In the genomic region with DNA sequence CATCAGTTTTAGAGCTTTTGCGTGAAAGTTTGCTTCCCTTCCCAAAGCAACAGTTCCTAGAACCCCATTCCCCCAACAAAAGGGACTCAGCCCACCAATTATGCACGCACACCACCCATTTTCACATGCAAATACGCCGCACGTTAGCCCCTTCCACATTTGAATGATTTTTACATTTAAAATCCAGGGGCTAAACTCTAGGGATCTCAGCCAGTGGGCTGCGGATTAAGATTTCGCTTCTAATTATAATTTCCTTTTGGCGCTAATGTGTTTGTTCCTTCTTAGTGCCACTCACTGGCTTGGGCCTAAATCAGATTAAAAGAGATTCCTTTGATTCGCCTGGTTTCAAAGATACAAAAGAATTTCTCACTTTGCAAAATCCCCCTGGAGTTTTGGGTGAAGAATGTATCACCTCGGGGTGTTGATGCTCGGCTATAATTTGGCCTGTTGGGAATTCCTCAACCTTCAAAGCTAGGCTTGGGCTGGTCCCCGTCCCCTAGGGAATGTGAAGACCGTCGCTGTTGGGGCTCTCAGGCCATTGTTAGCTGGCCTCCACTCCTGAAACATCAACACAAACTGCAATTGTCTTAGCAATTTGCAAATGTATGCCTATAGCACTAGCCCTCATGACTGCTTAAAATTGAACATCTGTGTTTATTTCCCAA, we compare ENCODE assay signal across 20 mouse cellular contexts. TPM values are rescaled to one million over a fixed set of nuclear protein-coding genes. Genes with fewer than 3 reads are reported as not detected.
DNase-seq lines count a peak whose midpoint lies in the region; ATAC-seq and TF ChIP-seq lines count a peak whose summit lies in the region.
"Had no signal": no experiment of that assay in that cellular context is flagged by ENCODE, and none has a peak within 500 bp of the region (broad histone marks: within the 10 kb centered on the region; RNA-seq: fewer than 3 reads in every experiment).

No protein-coding gene starts in this region.

- ATAC-seq in forebrain, postnatal 0 days, result no peak
- peak; percentile 84 for ATAC-seq in forebrain, embryonic 13.5 days
- peak; percentile 89 for ATAC-seq in midbrain, embryonic 12.5 days (ENCODE audit: low FRiP score, low read depth)
- ATAC-seq in CD4-positive, CD25-positive, alpha-beta regulatory T cell, adult 4 months, result no peak
- ATAC-seq: intestine, postnatal 0 days had no signal

- peak overlapping the region; percentile 84 for H3K27ac ChIP-seq in forebrain, embryonic 10.5 days
- no peak overlapping the region for H3K27ac ChIP-seq in forebrain, postnatal 0 days (ENCODE audit: low read depth, low read length)
- peak overlapping the region; percentile 26 for H3K27ac ChIP-seq in forebrain, embryonic 13.5 days
- H3K27ac ChIP-seq in midbrain, embryonic 12.5 days (replicated peaks), result peak overlapping the region; percentile 43
- H3K27ac ChIP-seq: heart, embryonic 13.5 days; limb, embryonic 15.5 days; macrophage had no signal

- peak overlapping the region; percentile 25 for H3K4me3 ChIP-seq in forebrain, embryonic 10.5 days
- H3K4me3 ChIP-seq in forebrain, postnatal 0 days (ENCODE audit: low read depth, low read length), result no peak overlapping the region
- no peak overlapping the region for H3K4me3 ChIP-seq in forebrain, embryonic 13.5 days
- no peak overlapping the region for H3K4me3 ChIP-seq in midbrain, embryonic 12.5 days
- H3K4me3 ChIP-seq: heart, embryonic 13.5 days; limb, embryonic 15.5 days had no signal

- peak; percentile 56 for DNase-seq in forebrain, embryonic 10.5 days (ENCODE audit: extremely low spot score, low spot score)
- DNase-seq in forebrain, postnatal 0 days, result no peak
- peak; percentile 49 for DNase-seq in ES-CJ7 (ENCODE audit: low read depth, low spot score)
- DNase-seq in left cerebral cortex, adult 9 months (ENCODE audit: low spot score in 2 of 2), result no peak
- DNase-seq in urinary bladder, postnatal 14 days (ENCODE audit: low spot score), result no peak
- DNase-seq: adrenal gland, postnatal 14 days; cerebellum, postnatal 10 days; gastrocnemius, postnatal 36 days; heart, postnatal 4 days; kidney, postnatal 10 days; layer of hippocampus, adult 9-11 months; lung, adult 18-20 months; right cerebral cortex, postnatal 4 days had no signal

- peaks cover 46% of the 10 kb centered on the region for H3K27me3 ChIP-seq in forebrain, embryonic 10.5 days (ENCODE audit: poor library complexity, severe bottlenecking)
- no peaks in the 10 kb centered on the region for H3K27me3 ChIP-seq in forebrain, postnatal 0 days (ENCODE audit: insufficient read depth, low read length)
- H3K27me3 ChIP-seq in forebrain, embryonic 13.5 days, result peaks cover 8% of the 10 kb centered on the region; the same call in 1 of the 2 replicates
- H3K27me3 ChIP-seq in midbrain, embryonic 12.5 days, result peaks cover 18% of the 10 kb centered on the region
- H3K27me3 ChIP-seq: heart, embryonic 13.5 days had no signal

- no peaks in the 10 kb centered on the region for H3K36me3 ChIP-seq in forebrain, embryonic 10.5 days (replicated peaks)
- H3K36me3 ChIP-seq in forebrain, postnatal 0 days (ENCODE audit: insufficient read depth), result no peaks in the 10 kb centered on the region
- H3K36me3 ChIP-seq in forebrain, embryonic 13.5 days (ENCODE audit: poor library complexity, severe bottlenecking), result no peaks in the 10 kb centered on the region
- H3K36me3 ChIP-seq in midbrain, embryonic 12.5 days, result no peaks in the 10 kb centered on the region
- H3K36me3 ChIP-seq: heart, embryonic 13.5 days; limb, embryonic 15.5 days had no signal

- no peak overlapping the region for H3K4me2 ChIP-seq in forebrain, postnatal 0 days (ENCODE audit: low read depth)
- peak overlapping the region; percentile 21 for H3K4me2 ChIP-seq in forebrain, embryonic 13.5 days
- H3K4me2 ChIP-seq in midbrain, embryonic 12.5 days (replicated peaks), result peak overlapping the region; percentile 13; the same call in 1 of the 2 replicates
- H3K4me2 ChIP-seq: heart, embryonic 13.5 days; limb, embryonic 15.5 days had no signal

- WGBS in forebrain, embryonic 10.5 days, result 6% methylated on average over 14 of the region's 14 CpGs
- 19% methylated on average over 14 of the region's 14 CpGs for WGBS in forebrain, postnatal 0 days
- WGBS in forebrain, embryonic 13.5 days, result 5% methylated on average over 14 of the region's 14 CpGs
- 3% methylated on average over 14 of the region's 14 CpGs for WGBS in midbrain, embryonic 12.5 days

- no peaks in the 10 kb centered on the region for H3K9me3 ChIP-seq in forebrain, embryonic 10.5 days
- no peaks in the 10 kb centered on the region for H3K9me3 ChIP-seq in forebrain, postnatal 0 days (ENCODE audit: low read length)
- H3K9me3 ChIP-seq in forebrain, embryonic 13.5 days (replicated peaks), result no peaks in the 10 kb centered on the region
- H3K9me3 ChIP-seq in midbrain, embryonic 12.5 days, result no peaks in the 10 kb centered on the region
- H3K9me3 ChIP-seq: heart, embryonic 13.5 days; limb, embryonic 15.5 days had no signal

- peaks cover 52% of the 10 kb centered on the region for H3K4me1 ChIP-seq in forebrain, embryonic 10.5 days
- no peaks in the 10 kb centered on the region for H3K4me1 ChIP-seq in forebrain, postnatal 0 days (ENCODE audit: insufficient read depth)
- H3K4me1 ChIP-seq in forebrain, embryonic 13.5 days, result peaks cover 24% of the 10 kb centered on the region
- peaks cover 28% of the 10 kb centered on the region for H3K4me1 ChIP-seq in midbrain, embryonic 12.5 days
- H3K4me1 ChIP-seq: limb, embryonic 15.5 days had no signal

- H3K9ac ChIP-seq in forebrain, postnatal 0 days, result no peak overlapping the region
- no peak overlapping the region for H3K9ac ChIP-seq in forebrain, embryonic 13.5 days
- H3K9ac ChIP-seq in midbrain, embryonic 12.5 days (replicated peaks), result no peak overlapping the region
- H3K9ac ChIP-seq: heart, embryonic 13.5 days; limb, embryonic 15.5 days had no signal

- TF ChIP-seq CTCF in forebrain, postnatal 0 days (IDR thresholded peaks at IDR 0.05; ENCODE audit: low read depth), result no peak

RNA-seq across cellular contexts. Expression of a gene that starts 35.2 kb away (rescaled TPM):
- polyA plus RNA-seq in forebrain, embryonic 10.5 days (2016; fragmentation: Nextera tagmentation; extraction: Ambion mirVana), result 32.2 and 36.3 TPM in 2 replicates
- 508 and 575 TPM in 2 replicates for total RNA-seq in forebrain, postnatal 0 days (2014; rRNA removed)
- polyA plus RNA-seq in forebrain, postnatal 0 days (2015; fragmentation: Nextera tagmentation; extraction: Ambion mirVana), result 62.0 and 160 TPM in 2 replicates
- polyA plus RNA-seq in forebrain, embryonic 13.5 days (2015; fragmentation: Nextera tagmentation; extraction: Ambion mirVana), result 122 and 125 TPM in 2 replicates
- 141 and 153 TPM in 2 replicates for polyA plus RNA-seq in midbrain, embryonic 12.5 days (2016; fragmentation: Nextera tagmentation; extraction: Ambion mirVana)
- under 1 TPM; 0.23 to 0.32 TPM for polyA plus RNA-seq in CD4-positive, CD25-positive, alpha-beta regulatory T cell, adult 4 months (2017; shearing (Covaris generic))

Comparison
In these comparisons a context has a peak if more than half of its experiments do, and no peak if none do; other contexts are left out.
1. DNase-seq: peak in forebrain, embryonic 10.5 days (single experiment) and ES-CJ7 (single experiment); none in forebrain, postnatal 0 days (single experiment), left cerebral cortex, adult 9 months (0 of 2) and urinary bladder, postnatal 14 days (single experiment).
2. ATAC-seq: peak in forebrain, embryonic 13.5 days (single experiment) and midbrain, embryonic 12.5 days (single experiment); none in forebrain, postnatal 0 days (single experiment) and CD4-positive, CD25-positive, alpha-beta regulatory T cell, adult 4 months (single experiment).
3. RNA of a gene that starts 35.2 kb away (polyA plus RNA-seq): 62.0 to 160 TPM in forebrain, postnatal 0 days, 141 to 153 TPM in midbrain, embryonic 12.5 days, 122 to 125 TPM in forebrain, embryonic 13.5 days and 32.2 to 36.3 TPM in forebrain, embryonic 10.5 days; 0.23 to 0.32 TPM in CD4-positive, CD25-positive, alpha-beta regulatory T cell, adult 4 months; every median in the first group is over 10 times any median in the second.